Mouse (Mus musculus): ENCODE data around the gene Ppfia1.

DNA sequence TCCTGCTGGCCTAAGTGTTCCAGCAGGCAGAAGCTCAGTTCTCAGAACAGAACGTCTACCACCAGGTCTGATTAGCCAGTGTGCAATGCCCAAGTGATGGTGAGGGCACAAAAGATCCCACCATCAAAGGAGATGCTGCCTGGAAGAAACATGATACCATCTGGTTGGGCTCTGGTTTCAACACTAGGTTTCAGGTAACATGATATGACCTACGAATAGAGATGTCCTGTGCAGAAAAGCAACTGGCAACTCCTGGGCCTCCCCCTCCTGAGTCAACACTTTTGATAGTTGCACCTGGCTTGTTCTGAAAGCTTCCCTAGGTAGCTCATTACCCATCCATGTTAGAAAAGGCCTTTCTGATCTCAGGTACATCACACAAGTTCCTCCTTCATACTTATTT, 26.9 kb downstream of the Ppfia1 start:
- TF ChIP-seq POLR2A (IDR thresholded peaks at IDR 0.05; ENCODE audit: borderline replicate concordance, extremely low read depth, insufficient read depth, insufficient read length, poor library complexity, severe bottlenecking) (no peak), CTCF (IDR thresholded peaks at IDR 0.05; ENCODE audit: borderline replicate concordance, extremely low read depth, insufficient read depth, insufficient read length) (no peak)
